Mouse (Mus musculus) lung, adult 2 months (tissue): Measurements from ENCODE around the gene Neurl1b.

Experiments
- CTCF ChIP-seq: fragments of 200-500 bp; IDR thresholded peaks from 2 replicates; pipeline ENCODE4 v1.5.1; 2011; ENCODE audit warnings: mild to moderate bottlenecking, low read length, control low read depth; ENCODE audit not compliant: insufficient read depth
- POLR2A ChIP-seq: fragments of 200-500 bp; IDR thresholded peaks from 2 replicates; pipeline ENCODE4 v1.6.1; 2011; ENCODE audit warnings: low read depth, mild to moderate bottlenecking, control low read depth, low read length, borderline replicate concordance; ENCODE audit errors: extremely low read depth

- TF ChIP-seq POLR2A: no peak
- TF ChIP-seq CTCF: no peak
These were observed 22.3 kb upstream of the Neurl1b start for GRCm38 (mm10) chr17:26392355-26392754.
